Mouse (Mus musculus): ENCODE results near the gene Gbp7. TPM values are rescaled to one million over a fixed set of nuclear protein-coding genes. Genes with fewer than 3 reads are reported as not detected.

The Gbp7 gene
- total and polyA plus RNA-seq, 2 experiments from 2014 or later, result 5.4 to 6.0 TPM

DNA sequence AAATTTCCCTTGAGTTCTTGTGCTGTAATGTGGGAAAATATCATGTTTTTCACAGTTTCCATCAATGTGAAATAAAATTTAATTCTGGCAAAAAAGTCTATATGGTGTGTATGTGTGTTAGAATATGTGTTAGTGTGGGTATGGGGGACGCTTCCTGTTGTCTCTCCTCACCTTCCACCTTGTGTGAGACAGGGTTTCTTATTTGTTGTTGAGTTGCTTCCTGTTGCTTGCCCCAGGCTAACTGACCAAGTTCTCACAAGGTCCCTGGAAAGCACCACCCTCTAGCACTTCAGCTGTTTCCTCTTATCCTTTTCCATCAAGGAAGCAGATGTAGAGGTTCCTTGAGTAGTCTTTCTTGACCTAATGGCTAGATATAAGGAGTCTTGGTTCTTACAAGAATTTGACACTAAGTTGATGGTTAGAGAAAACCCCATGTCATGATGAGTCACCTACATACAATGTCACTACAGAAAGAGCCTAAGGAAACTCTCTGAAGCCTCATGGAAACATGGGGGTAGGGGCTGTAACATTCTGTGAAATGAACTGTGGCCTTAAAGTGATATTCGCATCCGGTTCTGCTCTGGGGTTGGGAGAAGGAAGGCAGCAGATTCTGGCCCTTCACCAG lies 20.0 kb downstream of the Gbp7 start:
- Histone ChIP-seq H3K27ac (ENCODE audit: low read depth) (no peak overlapping the region), H3K4me1 (ENCODE audit: control insufficient read depth, insufficient read depth) (no peaks in the 10 kb centered on the region), H3K4me2 (ENCODE audit: low read depth, low read length) (no peak overlapping the region), H3K9ac (replicated peaks; ENCODE audit: low read depth, low read length) (no peak overlapping the region), H3K36me3 (replicated peaks; ENCODE audit: control insufficient read depth, insufficient read depth, low read length) (0 out of 2 replicates have a peak, but pooled peaks cover 3% of the 10 kb centered on the region), H3K4me3 (ENCODE audit: low read depth, low read length) (no peak overlapping the region), H3K27me3 (ENCODE audit: control insufficient read depth, insufficient read depth, low read length) (no peaks in the 10 kb centered on the region), H3K9me3 (replicated peaks; ENCODE audit: control insufficient read depth, low read length) (no peaks in the 10 kb centered on the region)
- WGBS, result 86% methylated on average over 3 of the region's 3 CpGs
- no peak for DNase-seq (ENCODE audit: low spot score)
- no peak for TF ChIP-seq EP300 (IDR thresholded peaks at IDR 0.05; ENCODE audit: low read depth)
- TF ChIP-seq CTCF (IDR thresholded peaks at IDR 0.05; ENCODE audit: low read depth), result no peak
- ATAC-seq (ENCODE audit: insufficient read depth, low read depth), result no peak

- ATAC-seq (ENCODE audit: insufficient read depth, low read depth) (no peak), DNase-seq (ENCODE audit: low spot score) (no peak)
- no peaks in the 10 kb centered on the region for H3K4me1 ChIP-seq (ENCODE audit: control insufficient read depth, insufficient read depth)
- no peak overlapping the region for H3K9ac ChIP-seq (replicated peaks; ENCODE audit: low read depth, low read length)
- H3K36me3 ChIP-seq (replicated peaks; ENCODE audit: control insufficient read depth, insufficient read depth, low read length), result no peaks in the 10 kb centered on the region
- H3K4me3 ChIP-seq (ENCODE audit: low read depth, low read length), result no peak overlapping the region
- no peaks in the 10 kb centered on the region for H3K27me3 ChIP-seq (ENCODE audit: control insufficient read depth, insufficient read depth, low read length)
- H3K9me3 ChIP-seq (replicated peaks; ENCODE audit: control insufficient read depth, low read length), result no peaks in the 10 kb centered on the region
- H3K4me2 ChIP-seq (ENCODE audit: low read depth, low read length), result no peak overlapping the region
- no peak for TF ChIP-seq CTCF (IDR thresholded peaks at IDR 0.05; ENCODE audit: low read depth)
- no peak for TF ChIP-seq EP300 (IDR thresholded peaks at IDR 0.05; ENCODE audit: low read depth)
- 53% methylated on average over 1 of the region's 1 CpGs for WGBS
- no peak overlapping the region for H3K27ac ChIP-seq (ENCODE audit: low read depth)
Measured at GRCm38 (mm10) chr3:142554601-142555000, 24.5 kb downstream of the Gbp7 start.

DNA sequence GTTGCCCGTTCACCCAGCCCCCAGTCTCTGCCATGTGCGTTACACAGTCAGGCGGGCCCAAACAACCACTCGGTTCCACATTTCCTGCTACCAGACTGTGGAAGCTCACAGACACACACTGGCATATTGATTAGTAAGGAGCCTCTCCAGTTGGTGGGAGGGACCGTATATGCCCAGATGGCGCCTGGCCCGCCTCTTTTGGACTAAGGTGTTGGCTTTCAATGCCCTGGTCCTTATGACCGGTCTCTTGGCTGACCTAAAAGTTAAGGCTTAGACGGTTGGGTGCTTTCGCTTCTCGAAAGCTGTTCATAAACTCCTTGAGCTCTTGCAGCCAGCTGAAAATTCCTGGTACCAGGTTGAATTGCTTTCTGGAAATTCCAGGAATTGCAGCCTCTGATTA lies 25.5 kb downstream of the Gbp7 start:
- Histone ChIP-seq H3K27me3 (ENCODE audit: control insufficient read depth, insufficient read depth, low read length) (no peaks in the 10 kb centered on the region), H3K9ac (replicated peaks; ENCODE audit: low read depth, low read length) (no peak overlapping the region), H3K4me2 (ENCODE audit: low read depth, low read length) (no peak overlapping the region), H3K9me3 (replicated peaks; ENCODE audit: control insufficient read depth, low read length) (no peaks in the 10 kb centered on the region), H3K27ac (ENCODE audit: low read depth) (no peak overlapping the region), H3K4me1 (ENCODE audit: control insufficient read depth, insufficient read depth) (no peaks in the 10 kb centered on the region), H3K4me3 (ENCODE audit: low read depth, low read length) (no peak overlapping the region), H3K36me3 (replicated peaks; ENCODE audit: control insufficient read depth, insufficient read depth, low read length) (no peaks in the 10 kb centered on the region)
- DNase-seq (ENCODE audit: low spot score) (no peak), ATAC-seq (ENCODE audit: insufficient read depth, low read depth) (no peak)
- TF ChIP-seq EP300 (IDR thresholded peaks at IDR 0.05; ENCODE audit: low read depth) (no peak), CTCF (IDR thresholded peaks at IDR 0.05; ENCODE audit: low read depth) (no peak)
- WGBS, result 84% methylated on average over 11 of the region's 11 CpGs

DNA sequence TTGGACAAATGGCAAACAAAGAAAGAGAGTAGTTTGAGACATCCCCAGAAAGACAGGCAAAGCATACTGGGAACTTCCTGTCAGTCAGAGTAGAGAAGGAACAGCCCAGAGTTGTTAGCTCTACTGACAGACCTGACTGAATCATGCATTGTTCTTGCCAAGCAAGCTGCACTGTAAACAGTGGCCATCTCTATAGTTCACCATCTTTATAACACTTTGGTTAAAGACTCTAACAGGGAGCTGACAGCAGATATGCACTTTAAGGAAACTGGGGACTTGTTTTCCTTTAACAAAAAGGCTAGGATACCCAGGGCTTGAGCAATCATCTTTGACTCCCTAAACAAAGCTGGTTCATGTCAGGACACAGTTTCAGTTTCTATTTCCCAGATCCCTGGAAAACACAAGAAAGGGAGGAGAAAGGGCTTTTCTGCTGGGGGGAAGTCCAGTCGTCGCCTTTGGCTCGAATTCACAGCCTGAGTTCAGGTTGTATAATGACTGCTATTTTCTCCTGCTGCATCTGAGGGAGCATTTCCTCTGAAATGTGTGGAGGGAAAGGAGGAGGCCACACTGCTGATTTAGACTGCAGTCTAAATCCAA lies 29.6 kb downstream of the Gbp7 start, which contains the start of gene Gbp3:
Gbp3 (plus strand) TSS at position 395 of the 597 bp plus-strand sequence.
- TF ChIP-seq EP300 (IDR thresholded peaks at IDR 0.05; ENCODE audit: low read depth) (no peak), CTCF (IDR thresholded peaks at IDR 0.05; ENCODE audit: low read depth) (no peak)
- Histone ChIP-seq H3K4me3 (ENCODE audit: low read depth, low read length) (peak within 1 kb of the TSS; percentile 60), H3K9me3 (replicated peaks; ENCODE audit: control insufficient read depth, low read length) (no peaks in the 10 kb centered on the region), H3K9ac (replicated peaks; ENCODE audit: low read depth, low read length) (peak within 1 kb of the TSS; percentile 54), H3K27me3 (ENCODE audit: control insufficient read depth, insufficient read depth, low read length) (no peaks in the 10 kb centered on the region), H3K4me2 (ENCODE audit: low read depth, low read length) (peak within 1 kb of the TSS; percentile 61), H3K36me3 (replicated peaks; ENCODE audit: control insufficient read depth, insufficient read depth, low read length) (no peaks in the 10 kb centered on the region), H3K4me1 (ENCODE audit: control insufficient read depth, insufficient read depth) (no peaks in the 10 kb centered on the region), H3K27ac (ENCODE audit: low read depth) (peak within 1 kb of the TSS; percentile 82)
- peak; percentile 44 for ATAC-seq (ENCODE audit: insufficient read depth, low read depth)
- DNase-seq (ENCODE audit: low spot score), result peak; percentile 51
- 21% methylated on average over 3 of the region's 3 CpGs for WGBS

GRCm38 (mm10) chr3:142560296-142560948 lies 30.3 kb downstream of the Gbp7 start:
- peak overlapping the region; percentile 82 for H3K27ac ChIP-seq (ENCODE audit: low read depth)
- no peaks in the 10 kb centered on the region for H3K36me3 ChIP-seq (replicated peaks; ENCODE audit: control insufficient read depth, insufficient read depth, low read length)
- H3K4me1 ChIP-seq (ENCODE audit: control insufficient read depth, insufficient read depth), result no peaks in the 10 kb centered on the region
- H3K9ac ChIP-seq (replicated peaks; ENCODE audit: low read depth, low read length), result peak overlapping the region; percentile 54
- H3K27me3 ChIP-seq (ENCODE audit: control insufficient read depth, insufficient read depth, low read length), result no peaks in the 10 kb centered on the region
- ATAC-seq (ENCODE audit: insufficient read depth, low read depth) (peak; percentile 81), DNase-seq (ENCODE audit: low spot score) (peak; percentile 84)
- peak overlapping the region; percentile 60 for H3K4me3 ChIP-seq (ENCODE audit: low read depth, low read length)
- TF ChIP-seq EP300 (IDR thresholded peaks at IDR 0.05; ENCODE audit: low read depth), result no peak
- TF ChIP-seq CTCF (IDR thresholded peaks at IDR 0.05; ENCODE audit: low read depth), result peak; percentile 99
- H3K9me3 ChIP-seq (replicated peaks; ENCODE audit: control insufficient read depth, low read length), result no peaks in the 10 kb centered on the region
- 10% methylated on average over 12 of the region's 12 CpGs for WGBS
- H3K4me2 ChIP-seq (ENCODE audit: low read depth, low read length), result peak overlapping the region; percentile 61

Data from heart, postnatal 0 days (tissue).